Mouse (Mus musculus) naive thymus-derived CD4-positive, alpha-beta T cell, adult 2 months (primary cell): ENCODE results near the gene Naa80.
"Not testable (repeated sequence)": the region's sequence is repeated elsewhere in the genome, so short reads cannot be mapped to it uniquely, and the experiment has no call there.

Source experiments
- DNase-seq: peaks from one replicate; pipeline ENCODE4 v3.0.0-alpha.2; 2011; ENCODE audit warnings: low read depth

Gene Naa80

DNA sequence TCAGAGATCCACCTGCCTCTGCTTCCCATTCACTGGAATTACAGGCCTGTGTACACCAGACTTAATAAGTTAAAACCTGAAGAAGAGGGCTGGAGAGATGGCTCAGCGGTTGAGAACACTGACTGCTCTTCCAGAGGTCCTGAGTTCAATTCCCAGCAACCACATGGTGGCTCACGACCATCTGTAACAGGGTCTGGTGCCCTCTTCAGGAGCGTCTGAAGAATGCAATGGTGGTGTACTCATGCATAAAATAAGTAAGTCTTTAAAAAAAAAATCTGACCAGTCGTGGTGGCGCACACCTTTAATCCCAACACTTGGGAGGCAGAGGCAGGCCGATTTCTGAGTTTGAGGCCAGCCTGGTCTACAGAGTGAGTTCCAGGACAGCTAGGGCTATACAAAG is 4.9 kb upstream of the Naa80 start:
- not testable (repeated sequence) for DNase-seq

- no peak for DNase-seq
Observed at GRCm38 (mm10) chr9:107575579-107576356, 2.9 kb upstream of the Naa80 start.

GRCm38 (mm10) chr9:107576357-107577107 is 2.2 kb upstream of the Naa80 start, which contains the start of gene Hyal1:
TSS of gene Hyal1 (plus strand) at chr9:107576927.
- DNase-seq, result no peak

GRCm38 (mm10) chr9:107577871-107578270 is 816 bp upstream of the Naa80 start:
- DNase-seq, result no peak

DNA sequence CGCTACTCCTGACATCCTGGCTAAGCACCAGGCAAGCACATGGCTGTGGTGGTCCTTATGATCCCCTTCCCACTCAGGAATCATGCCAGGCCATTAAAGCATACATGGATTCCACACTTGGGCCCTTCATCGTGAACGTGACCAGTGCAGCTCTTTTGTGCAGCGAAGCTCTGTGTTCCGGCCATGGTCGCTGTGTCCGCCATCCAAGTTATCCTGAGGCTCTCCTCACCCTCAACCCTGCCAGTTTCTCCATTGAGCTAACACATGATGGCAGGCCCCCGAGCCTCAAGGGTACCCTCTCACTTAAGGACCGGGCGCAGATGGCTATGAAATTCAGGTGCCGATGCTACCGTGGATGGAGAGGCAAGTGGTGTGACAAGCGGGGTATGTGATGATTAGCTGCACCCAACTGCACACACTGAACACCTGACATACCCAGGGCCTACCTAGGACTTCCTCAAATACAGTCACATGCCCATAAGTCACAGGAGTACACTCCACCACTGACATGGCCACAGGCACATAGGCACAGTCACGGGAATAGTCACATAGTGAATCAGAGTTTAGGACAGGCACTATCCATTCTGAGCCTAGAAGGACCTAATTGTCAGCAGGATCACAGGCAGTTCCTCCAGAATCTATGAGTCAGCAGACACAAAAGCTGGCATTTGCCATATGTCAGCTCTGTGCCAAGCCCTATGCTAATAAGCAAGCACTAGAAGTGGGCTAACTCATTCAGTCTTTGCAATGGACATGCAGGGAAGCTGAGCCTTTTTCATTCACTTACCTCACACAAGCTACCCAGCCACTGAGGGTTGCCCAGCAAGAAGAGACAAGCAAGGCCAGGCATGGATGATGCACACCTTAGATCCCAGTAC is 575 bp downstream of the Naa80 start:
- no peak for DNase-seq

- DNase-seq, result peak; percentile 93
Observed at GRCm38 (mm10) chr9:107580501-107581317, 2.0 kb downstream of the Naa80 start, which contains the start of gene Hyal3. TSS of gene Hyal3 (plus strand) at chr9:107580818.

DNA sequence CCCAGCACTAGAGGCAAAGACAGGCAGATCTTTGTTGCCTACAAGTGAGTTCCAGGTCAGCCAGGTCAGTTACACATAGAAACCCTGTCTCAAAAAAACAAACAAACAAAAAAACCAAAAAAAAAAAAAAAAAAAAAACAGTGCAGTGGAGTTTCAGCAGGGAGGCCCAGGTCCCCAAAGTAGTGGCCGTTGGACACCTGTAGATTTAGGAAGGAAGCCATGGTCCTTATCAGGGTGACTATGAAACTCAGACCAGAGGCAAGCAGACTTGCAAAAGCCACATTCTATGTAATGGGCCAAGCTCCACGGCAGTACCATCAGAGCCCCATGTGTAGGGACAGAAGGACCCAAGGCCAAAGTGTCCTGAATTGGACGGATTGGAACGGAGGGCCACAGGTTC is 2.9 kb downstream of the Naa80 start:
- DNase-seq, result no peak

GRCm38 (mm10) chr9:107582509-107583062 is 3.9 kb downstream of the Naa80 start:
- no peak for DNase-seq

DNA sequence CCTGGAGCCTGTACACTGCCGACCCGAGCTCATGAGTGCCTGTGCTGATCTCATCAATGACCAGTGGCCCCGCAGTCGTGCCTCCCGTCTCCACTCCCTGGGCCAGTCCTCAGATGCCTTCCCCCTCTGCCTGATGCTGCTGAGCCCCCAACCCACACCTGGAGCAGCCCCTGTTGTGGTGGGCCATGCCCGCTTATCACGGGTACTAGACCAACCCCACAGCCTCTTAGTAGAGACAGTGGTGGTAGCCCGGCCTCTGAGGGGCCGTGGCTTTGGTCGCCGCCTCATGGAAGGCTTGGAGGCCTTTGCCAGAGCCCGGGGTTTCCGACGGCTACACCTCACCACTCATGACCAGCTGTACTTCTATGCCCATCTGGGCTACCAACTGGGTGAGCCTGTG is 4.5 kb downstream of the Naa80 start:
- DNase-seq, result no peak

GRCm38 (mm10) chr9:107586504-107586903 is 7.8 kb downstream of the Naa80 start:
- DNase-seq, result no peak

DNA sequence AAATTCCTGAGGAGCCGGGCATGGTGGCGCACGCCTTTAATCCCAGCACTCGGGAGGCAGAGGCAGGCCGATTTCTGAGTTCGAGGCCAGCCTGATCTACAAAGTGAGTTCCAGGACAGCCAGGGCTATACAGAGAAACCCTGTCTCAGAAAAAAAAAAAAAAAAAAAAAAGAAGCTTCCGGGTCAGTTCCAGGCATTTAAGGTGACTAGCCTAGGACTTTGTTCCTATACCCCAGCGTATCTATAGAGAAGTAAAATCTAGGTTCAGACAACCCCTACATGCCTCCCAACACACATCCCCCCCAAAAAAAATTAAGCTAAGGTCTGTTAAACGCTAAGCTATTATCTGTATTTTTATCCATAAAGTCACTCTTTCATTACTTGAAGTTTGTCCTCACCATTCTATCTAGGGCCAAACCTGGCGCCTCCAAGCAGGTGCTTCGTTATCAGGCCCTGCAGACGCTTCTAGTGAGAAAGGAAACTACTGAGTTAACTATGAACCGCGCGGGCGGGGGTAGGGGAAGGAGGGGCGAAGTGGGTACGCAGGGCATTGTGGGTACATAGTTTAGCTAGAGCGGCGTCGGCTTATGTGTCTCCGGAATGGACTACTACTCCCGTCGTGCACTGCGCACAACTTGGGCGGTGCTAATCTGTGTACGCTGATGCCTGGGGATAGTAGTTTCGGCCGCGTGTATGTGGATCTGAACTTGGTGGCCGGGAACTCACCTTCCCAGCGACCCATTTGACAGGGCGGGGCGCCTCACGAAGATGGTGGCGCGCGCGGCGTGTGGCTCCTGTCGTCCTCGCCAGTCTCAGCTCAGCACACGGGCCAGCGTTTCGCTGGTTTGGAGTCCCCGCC is 8.5 kb downstream of the Naa80 start, which contains the start of gene Ifrd2:
Gene Ifrd2 (plus strand): TSS at position 669 of the 859 bp plus-strand sequence.
- DNase-seq, result peak; percentile 98

GRCm38 (mm10) chr9:107587833-107588639 is 9.3 kb downstream of the Naa80 start:
- no peak for DNase-seq

DNA sequence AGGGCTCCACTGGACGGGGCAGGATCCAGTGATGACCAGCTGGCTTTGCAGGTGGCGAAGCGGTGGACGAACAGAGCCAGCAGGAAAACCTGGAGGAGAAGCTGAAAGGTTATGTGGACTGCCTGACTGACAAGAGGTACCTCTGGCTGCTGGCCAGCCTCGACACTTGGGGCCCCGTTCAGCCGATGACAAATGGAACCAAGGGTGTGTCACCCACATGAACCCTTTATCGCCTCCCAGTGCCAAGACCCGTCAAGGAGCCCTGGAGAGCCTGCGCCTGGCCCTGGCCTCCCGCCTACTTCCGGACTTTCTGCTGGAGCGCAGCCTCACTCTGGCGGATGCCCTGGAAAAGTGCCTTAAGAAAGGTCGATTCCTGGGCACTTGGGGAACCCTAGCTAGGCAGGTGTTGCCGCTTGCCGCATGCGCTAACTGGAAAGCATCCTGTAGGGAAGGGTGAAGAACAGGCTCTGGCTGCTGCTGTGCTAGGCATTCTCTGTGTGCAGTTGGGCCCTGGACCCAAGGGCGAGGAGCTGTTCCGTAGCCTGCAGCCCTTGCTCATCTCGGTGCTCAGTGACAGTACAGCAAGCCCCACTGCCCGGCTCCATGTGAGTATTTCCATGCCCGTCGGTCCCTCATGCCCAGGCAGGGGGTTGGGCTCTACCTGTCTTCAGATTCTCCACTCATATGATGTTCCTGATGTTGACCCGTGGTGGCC is 11.5 kb downstream of the Naa80 start:
- DNase-seq, result no peak

- no peak for DNase-seq
Observed at GRCm38 (mm10) chr9:107590773-107591060, 12.0 kb downstream of the Naa80 start.

GRCm38 (mm10) chr9:107593101-107593976 is 14.7 kb downstream of the Naa80 start:
- DNase-seq, result no peak

DNA sequence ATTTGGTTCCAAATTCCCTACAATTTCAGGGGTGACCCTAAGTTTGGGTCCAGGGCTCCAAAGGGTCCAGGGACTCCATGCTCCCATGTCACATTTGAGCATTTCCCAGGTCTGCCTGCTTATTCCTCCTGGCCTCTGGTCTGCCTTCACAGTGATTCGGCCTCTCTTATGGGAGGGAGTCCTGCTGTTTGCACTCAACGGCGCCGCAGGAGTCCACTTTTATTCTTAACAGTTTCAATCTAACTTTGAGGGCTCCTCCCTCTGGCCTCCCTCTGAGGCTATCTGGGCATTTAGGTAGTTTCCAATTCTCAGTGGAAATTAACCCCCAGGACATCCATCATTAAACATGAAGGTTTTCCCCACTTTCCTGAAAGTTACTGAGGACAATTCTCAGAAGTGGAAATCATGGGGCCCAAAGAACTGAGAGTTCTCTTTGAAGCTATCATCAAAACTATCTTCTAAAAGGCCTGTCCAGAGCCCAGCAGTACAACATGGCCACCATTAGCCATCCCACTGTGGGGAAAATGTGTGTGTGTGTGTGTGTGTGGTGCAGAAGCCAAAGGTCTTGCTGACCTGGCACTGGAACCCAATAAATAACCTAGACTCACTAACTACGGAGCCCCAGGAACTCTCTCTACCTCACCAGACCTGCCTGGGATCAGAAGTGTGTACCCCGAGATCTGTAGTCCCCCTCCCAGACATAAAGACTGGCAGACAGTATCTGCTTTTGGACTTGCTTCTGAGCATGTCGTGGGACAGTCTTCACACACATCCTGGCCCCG is 15.8 kb downstream of the Naa80 start:
- DNase-seq, result no peak
